Mouse (Mus musculus) forebrain, embryonic 11.5 days (tissue): ENCODE measurements at regions not wholly inside any gene's neighbourhood (a gene's known extent, or its start where the extent isn't known, plus 50 kb on each side); places are given as distances from the start of the nearest gene placed in this dataset. TPM values are rescaled to one million over a fixed set of nuclear protein-coding genes. Genes with fewer than 3 reads are reported as not detected.

ENCODE experiments used
- ATAC-seq: fragments of 200-750 bp; cut with Nextera tagmentation; replicated peaks from 2 replicates; pipeline ENCODE4 v1.8.0; 2017; ENCODE audit warnings: moderate TSS enrichment; ENCODE audit not compliant: low FRiP score
- DNase-seq: peaks from one replicate; pipeline ENCODE4 v3.0.0-alpha.2; 2017; ENCODE audit warnings: low spot score
- H3K27ac ChIP-seq: fragments of 300-500 bp; sonication (generic); 2 replicates; pipeline ENCODE4 v1.5.1; 2014; ENCODE audit warnings: low read depth, low read length
- H3K27me3 ChIP-seq: fragments of 300-500 bp; sonication (generic); 2 replicates; pipeline ENCODE4 v1.6.1; 2014; ENCODE audit warnings: mild to moderate bottlenecking, low read length, mixed read lengths; ENCODE audit not compliant: control insufficient read depth, insufficient read depth
- H3K36me3 ChIP-seq: fragments of 300-500 bp; sonication (generic); 2 replicates; pipeline ENCODE4 v1.6.1; 2014; ENCODE audit warnings: mild to moderate bottlenecking, low read length, moderate library complexity, mixed read lengths; ENCODE audit not compliant: control insufficient read depth, insufficient read depth
- H3K4me1 ChIP-seq: fragments of 300-500 bp; sonication (generic); replicated peaks from 2 replicates; pipeline ENCODE4 v1.6.1; 2014; ENCODE audit warnings: low read length, mixed read lengths; ENCODE audit not compliant: control insufficient read depth, insufficient read depth
- H3K4me2 ChIP-seq: fragments of 300-500 bp; sonication (generic); 2 replicates; pipeline ENCODE4 v1.6.1; 2014; ENCODE audit warnings: low read depth, mild to moderate bottlenecking, low read length, moderate library complexity, mixed read lengths; ENCODE audit not compliant: severe bottlenecking
- H3K4me3 ChIP-seq: fragments of 300-500 bp; sonication (generic); 2 replicates; pipeline ENCODE4 v1.5.1; 2014; ENCODE audit warnings: low read depth, low read length
- H3K9ac ChIP-seq: fragments of 300-500 bp; sonication (generic); 2 replicates; pipeline ENCODE4 v1.6.1; 2014; ENCODE audit warnings: low read length
- H3K9me3 ChIP-seq: fragments of 300-500 bp; sonication (generic); 2 replicates; pipeline ENCODE4 v1.6.1; 2016; ENCODE audit warnings: low read length, mixed read lengths; ENCODE audit not compliant: control insufficient read depth
- WGBS: fragments of 180-500 bp; shearing (Covaris S2); extraction: QIAGEN DNeasy Blood & Tissue Kit; methylation state at CpG from one replicate; pipeline ENCODE4 v1.1.7; 2014; 5-methylcytosine and 5-hydroxymethylcytosine counted together
- microRNA-seq: library from miRNA; unstranded; fragments of <30 nt; microRNA quantifications from one replicate; pipeline ENCODE4, GENCODE M21; 2016; ENCODE audit not compliant: insufficient number of aligned reads

DNA sequence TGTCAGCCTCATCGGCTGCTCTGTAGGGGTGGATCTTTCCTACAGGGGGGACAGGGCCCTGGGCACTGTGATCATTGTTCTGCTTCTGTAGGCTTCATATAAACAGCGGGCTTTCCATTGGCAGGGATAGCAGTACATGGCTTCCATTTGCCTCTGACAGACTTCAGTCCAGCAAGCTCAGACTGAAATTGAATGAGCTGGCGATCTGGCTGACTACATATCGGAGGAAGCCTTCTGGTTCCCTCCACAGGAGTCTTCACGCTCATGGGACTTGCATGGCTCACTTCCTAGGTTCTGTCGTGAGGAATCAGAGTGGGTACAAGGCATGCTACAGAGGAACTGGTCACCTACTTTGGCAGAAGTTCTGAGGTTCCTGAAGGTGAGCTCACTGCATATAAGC, 155.7 kb upstream of the BB014433 start:
- Histone ChIP-seq H3K4me2 (no peak overlapping the region), H3K9ac (no peak overlapping the region), H3K36me3 (no peaks in the 10 kb centered on the region), H3K4me1 (no peaks in the 10 kb centered on the region), H3K4me3 (no peak overlapping the region), H3K27me3 (no peaks in the 10 kb centered on the region), H3K27ac (no peak overlapping the region), H3K9me3 (no peaks in the 10 kb centered on the region)
- ATAC-seq: no peak
- WGBS: 85% methylated on average over 6 of the region's 6 CpGs
- no peak for DNase-seq

DNA sequence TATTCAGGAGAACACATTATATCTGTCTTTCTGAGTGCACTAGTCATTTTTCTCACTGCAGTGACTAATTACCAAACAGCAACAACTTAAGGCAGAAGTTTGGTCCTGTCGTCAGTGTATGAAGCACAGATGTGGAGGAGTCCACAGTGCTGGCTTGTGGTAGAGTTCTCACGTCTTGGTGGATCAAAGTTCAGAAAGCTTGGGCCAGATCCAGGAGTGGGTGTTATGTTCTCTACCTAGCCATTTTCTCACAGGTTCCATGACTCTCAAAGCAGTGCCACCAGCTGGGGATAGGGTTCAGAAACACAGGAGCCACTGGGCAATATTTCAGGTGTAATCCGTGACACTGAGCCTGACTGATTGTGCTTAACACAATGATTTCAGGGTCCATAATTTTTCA, 144.8 kb upstream of the BB014433 start:
- Histone ChIP-seq H3K9ac (no peak overlapping the region), H3K9me3 (no peaks in the 10 kb centered on the region), H3K4me3 (no peak overlapping the region), H3K27me3 (no peaks in the 10 kb centered on the region), H3K4me2 (no peak overlapping the region), H3K4me1 (0 out of 2 replicates have a peak, but pooled peaks cover 4% of the 10 kb centered on the region), H3K27ac (no peak overlapping the region), H3K36me3 (no peaks in the 10 kb centered on the region)
- ATAC-seq (no peak), DNase-seq (no peak)
- 87% methylated on average over 3 of the region's 3 CpGs for WGBS

DNA sequence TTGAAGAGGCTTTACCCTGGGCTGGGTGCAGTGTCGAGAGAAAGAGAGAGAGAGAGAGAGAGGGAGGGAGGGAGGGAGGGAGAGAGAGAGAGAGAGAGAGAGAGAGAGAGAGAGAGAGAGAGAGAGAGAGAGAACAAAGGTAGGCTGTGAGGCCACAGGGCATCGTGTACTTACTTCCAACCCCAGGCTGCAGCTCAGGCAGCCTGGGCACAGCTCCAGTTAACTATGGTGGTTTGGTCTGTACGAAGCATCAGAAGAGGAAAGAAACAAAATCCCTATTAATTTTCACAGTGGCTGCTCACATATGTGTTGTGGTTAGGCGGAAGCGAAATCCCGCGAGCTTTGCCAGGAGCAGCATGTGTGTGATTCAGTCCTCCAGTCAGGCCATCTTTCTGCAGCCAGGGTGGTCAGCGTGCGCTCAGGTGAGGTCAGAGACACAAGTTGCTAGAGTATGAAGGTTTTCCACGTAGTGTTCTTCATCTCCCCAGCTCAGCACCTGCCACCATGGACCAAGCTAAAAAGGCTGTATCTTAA, 143.3 kb upstream of the BB014433 start:
- ATAC-seq: peak; percentile 54; the same call in 1 of the 2 replicates
- H3K4me2 ChIP-seq: no peak overlapping the region
- H3K4me3 ChIP-seq: no peak overlapping the region
- WGBS: 32% methylated on average over 10 of the region's 10 CpGs
- H3K4me1 ChIP-seq: 0 out of 2 replicates have a peak, but pooled peaks cover 4% of the 10 kb centered on the region
- H3K36me3 ChIP-seq: no peaks in the 10 kb centered on the region
- no peak for DNase-seq
- no peaks in the 10 kb centered on the region for H3K9me3 ChIP-seq
- no peak overlapping the region for H3K9ac ChIP-seq
- H3K27ac ChIP-seq: no peak overlapping the region
- H3K27me3 ChIP-seq: no peaks in the 10 kb centered on the region

Small RNA genes lying in the stretch of these regions (microRNA-seq; reads per million reads assigned to microRNA genes)
- gene Gm25255 (not detected), gene Gm25871 (not detected)
